Mouse (Mus musculus) c-Kit-positive CD71-positive TER-119-positive erythroid progenitor cells, embryonic 14.5 days (primary cell): Measurements from ENCODE around the gene Ulk3.
A peak's percentile ranks its signal among the peaks of the same experiment; 100 is the strongest.

Experiments used
- DNase-seq: peaks from one replicate; pipeline ENCODE4 v3.0.0-alpha.2; 2013; ENCODE audit warnings: low spot score

The Ulk3 gene

GRCm38 (mm10) chr9:57568500-57568899 is 20.8 kb upstream of the Ulk3 start:
- no peak for DNase-seq

DNA sequence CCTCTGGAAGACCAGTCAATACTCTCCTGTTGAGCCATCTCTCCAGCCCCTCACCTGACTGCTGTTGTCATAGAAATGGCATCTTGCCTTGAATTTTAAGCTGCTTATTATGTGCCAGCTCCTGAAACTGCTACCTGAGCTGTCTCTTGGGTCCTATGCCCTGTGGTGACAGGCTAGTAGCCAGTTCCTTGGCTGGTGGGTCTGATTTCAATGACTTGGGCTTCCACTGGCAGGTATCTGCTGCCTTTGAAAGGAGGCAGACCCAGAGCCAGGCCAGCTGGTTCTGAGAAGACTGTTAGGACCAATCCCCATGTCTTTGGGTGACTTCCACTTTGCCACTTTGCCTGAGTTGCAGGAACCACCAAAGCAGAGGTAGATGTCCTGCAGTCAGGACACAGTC is 14.9 kb upstream of the Ulk3 start:
- no peak for DNase-seq

DNA sequence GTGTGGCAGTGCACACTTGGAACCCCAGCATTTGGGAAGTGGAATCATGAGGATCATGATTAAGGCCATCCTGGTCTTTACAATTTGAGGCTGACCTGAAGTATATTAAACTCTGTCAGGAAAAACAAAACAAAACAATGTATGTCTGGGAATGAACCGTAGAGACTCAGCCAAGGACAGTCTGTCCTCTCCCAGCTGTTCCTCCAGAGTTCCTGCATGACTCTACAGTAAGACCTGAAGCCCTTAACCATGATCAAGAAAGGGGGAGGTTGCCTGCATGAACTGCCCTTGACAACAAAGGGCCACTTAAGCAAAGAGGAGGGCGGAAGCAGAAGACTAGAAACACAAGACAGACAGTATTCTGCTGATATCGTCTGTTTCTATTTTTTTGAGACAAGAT is 13.7 kb upstream of the Ulk3 start:
- DNase-seq: no peak

DNA sequence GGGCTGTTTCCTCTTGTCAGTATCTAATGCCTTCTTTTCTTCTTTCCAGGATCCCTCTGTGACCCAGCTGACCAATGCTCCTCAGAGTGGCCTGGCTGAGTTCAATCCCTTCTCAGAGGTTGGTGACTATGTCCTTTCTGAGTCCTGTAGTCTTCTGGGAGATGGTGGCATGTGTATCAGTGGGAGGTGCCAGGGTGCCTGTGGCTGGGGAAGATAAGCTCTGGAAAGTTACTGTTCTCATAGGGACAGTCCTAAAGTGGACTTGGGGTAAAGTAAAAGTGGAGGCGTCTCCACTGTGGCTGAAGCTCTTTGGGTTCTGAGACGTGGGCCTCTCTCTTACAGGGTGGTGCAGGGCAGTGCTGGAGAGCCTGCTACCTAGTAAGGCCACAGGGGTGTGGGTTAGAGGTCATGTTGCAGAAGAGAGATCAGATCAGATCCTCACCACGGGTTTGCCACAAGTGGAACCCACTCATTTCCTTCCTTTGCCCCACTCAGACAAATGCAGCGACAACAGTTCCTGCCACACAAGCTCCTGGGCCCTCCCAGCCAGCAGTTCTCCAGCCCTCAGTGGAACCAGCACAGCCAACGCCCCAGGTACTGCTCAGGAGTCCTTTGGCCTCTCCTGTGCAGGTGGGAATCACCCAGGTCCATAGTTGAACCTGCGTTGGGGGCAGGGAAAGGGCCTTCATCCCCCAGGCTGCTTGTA is 12.0 kb upstream of the Ulk3 start:
- DNase-seq: peak; percentile 56

- DNase-seq: no peak
Measured at GRCm38 (mm10) chr9:57584991-57585390, 4.3 kb upstream of the Ulk3 start.

DNA sequence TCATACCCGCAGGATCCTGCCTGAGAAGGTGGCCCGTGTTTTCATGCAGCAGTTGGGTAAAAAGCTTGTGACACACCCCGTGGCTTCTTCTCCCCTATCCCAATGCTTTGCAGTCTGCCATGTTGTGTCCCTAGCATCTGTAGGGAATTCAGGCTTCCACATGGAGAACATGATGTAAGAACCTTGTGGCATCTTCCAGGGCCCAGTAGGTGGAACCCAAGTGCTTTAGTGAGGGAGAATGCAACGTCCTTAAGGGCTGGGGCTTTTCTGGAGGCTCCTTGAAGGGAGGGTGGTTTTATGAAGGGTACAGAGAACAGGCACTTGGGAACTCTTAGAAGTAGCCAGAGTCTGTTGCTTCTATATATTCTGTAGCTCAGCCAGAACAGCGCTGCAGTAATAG is 1.5 kb downstream of the Ulk3 start:
- no peak for DNase-seq

DNA sequence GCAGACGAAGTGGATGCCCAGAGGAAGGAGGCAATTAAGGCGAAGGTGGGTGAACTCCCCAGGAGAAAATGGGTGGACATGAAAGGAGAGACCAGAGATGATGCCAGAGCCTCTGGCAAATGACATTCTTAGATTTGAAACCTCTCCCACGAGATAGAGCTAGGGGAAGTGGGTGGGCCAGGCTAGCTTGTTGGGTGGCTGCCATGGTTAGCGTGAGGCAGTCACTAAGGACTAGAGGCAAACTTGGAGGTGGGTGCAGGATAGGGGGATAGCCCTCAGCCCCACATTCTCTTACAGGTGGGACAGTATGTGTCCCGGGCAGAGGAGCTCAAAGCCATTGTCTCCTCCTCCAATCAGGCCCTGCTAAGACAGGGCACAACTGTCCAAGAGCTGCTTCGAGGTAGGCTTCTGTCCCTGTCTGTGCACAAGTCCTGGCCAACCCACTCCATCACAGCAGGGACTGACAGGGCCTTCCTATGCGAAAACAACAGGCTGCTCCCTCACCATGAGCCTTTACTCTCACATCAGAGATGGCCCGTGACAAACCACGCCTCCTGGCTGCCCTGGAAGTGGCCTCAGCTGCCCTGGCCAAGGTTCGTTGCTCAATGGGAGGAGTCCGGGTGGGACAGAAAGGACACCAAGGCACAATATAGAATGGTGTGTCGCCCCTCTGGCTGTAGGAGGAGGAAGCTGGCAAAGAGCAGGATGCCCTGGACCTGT is 4.4 kb downstream of the Ulk3 start:
- no peak for DNase-seq

DNA sequence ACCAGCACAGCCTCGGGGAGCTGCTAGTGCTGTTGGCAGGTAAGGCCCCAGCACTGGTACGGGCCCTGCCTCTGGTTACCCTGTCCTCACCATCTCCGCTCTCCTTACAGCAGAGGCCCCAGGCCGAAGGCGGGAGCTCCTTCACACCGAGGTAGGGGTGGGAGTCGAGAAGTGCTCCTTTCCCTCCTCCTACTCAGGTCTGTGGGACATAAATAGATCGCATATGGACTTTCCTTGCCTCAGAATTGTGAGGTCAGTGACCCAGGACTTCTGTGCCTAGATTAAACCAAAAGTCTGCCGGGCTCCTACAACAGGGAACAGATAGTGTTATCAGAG is 4.9 kb downstream of the Ulk3 start:
- no peak for DNase-seq

- DNase-seq: no peak
Measured at GRCm38 (mm10) chr9:57597265-57597664, 8.0 kb downstream of the Ulk3 start.

GRCm38 (mm10) chr9:57597929-57598382 is 8.7 kb downstream of the Ulk3 start:
- no peak for DNase-seq

GRCm38 (mm10) chr9:57598851-57599563 is 9.8 kb downstream of the Ulk3 start:
- DNase-seq: no peak

- peak; percentile 33 for DNase-seq
Measured at GRCm38 (mm10) chr9:57600620-57601352, 11.5 kb downstream of the Ulk3 start.

- DNase-seq: no peak
Measured at GRCm38 (mm10) chr9:57601353-57601706, 12.1 kb downstream of the Ulk3 start.

- DNase-seq: no peak
Measured at GRCm38 (mm10) chr9:57602098-57602497, 12.8 kb downstream of the Ulk3 start.

DNA sequence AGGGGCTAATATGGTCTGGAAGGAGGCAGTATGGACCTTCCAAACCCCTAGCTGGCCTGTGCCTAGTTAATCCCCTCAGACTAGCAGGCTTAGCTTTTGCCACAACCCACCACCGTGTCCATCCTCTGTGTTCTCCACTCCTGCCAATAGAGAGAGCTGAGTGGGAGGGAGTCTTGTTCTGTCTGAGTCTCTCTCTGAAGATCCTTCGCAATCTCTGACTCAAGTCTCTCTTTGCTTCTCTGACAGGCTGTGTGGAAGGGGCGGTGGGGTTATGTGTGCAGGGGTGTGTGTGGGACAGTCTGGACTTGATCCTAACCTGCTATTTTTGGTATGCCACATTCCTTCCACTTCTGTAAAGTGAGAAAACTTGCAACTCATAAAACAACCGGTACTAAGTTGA is 15.6 kb downstream of the Ulk3 start:
- no peak for DNase-seq

DNA sequence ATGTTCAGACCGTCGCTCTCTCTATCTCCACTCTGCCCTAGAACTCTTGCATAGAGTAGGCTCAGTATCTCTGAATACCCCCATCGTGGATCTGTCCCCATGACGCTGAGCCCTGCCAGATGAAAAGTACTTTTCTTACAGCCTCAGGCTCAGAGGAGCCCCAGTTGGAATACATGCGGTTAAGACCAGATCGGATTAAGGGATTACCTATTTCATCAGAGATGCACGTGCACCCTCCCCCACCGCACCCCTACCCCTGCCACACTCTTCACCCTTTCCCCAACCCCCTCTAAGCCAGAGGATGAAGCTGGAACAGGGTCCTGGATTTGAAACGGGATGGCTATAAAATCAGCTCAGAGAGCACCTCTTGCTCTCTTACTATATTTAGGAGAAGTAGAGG is 16.3 kb downstream of the Ulk3 start:
- DNase-seq: no peak

GRCm38 (mm10) chr9:57606139-57606851 is 17.0 kb downstream of the Ulk3 start, which contains the start of gene Cplx3:
Cplx3 (minus strand) TSS chr9:57606281.
- no peak for DNase-seq

DNA sequence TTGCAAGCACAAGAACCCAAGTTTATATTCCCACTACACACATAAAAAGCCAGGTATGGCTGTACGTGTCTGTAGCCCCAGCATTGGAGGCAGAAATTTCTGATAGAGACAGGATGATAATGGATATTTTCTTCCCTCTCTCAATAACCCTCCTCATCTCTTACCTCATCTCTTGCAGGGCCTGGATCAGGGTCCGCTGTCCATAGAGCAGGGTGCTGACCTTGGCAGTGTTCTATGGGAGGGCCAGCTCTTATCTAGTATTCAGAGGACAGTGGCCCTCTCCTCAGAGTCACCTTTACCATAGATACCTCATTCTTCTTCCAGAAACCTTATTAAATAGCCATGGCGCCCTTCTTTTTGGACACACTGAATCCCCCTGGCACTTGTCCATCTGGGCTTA is 20.6 kb downstream of the Ulk3 start:
- DNase-seq: no peak

DNA sequence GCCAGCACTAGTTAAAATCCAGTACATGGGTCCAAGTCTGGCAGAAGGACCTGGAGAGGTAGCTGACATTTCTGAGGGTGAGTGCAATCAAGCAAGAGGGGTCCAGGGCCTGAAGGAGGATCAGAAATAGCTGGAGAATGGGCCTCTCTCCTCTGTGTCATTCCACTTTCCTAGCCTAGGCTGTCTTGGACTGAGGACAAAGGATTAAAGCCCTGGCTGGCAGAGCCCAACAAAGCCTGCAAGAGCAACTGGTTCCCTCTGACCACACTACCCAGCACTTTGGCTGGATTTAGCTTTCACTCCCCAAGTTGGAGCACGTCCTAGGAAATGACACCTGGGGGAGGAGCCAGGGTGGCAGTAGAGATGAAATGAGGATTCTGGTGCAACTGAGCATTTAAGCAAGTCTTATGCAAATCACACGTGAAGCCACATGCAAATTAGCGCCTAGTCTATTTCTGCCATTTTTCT is 21.1 kb downstream of the Ulk3 start:
- DNase-seq: no peak

DNA sequence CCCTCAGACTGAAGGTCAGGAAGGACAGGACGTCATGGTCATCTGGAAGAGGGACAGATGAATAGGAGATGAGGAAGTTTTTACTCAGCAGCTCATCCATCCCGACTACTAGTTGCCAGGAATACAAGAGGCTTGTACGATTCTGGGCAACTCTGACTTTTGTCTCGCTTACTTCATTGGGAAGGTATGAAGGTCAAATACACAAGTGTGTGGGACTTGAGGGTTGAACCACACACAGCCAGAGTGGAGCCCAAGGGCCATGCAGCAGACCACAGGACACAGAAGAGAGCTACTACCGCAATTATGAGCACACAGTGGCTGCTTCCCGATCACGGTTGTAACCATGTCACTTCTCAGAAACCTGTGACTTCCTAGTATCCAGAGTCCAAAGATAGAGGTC is 23.3 kb downstream of the Ulk3 start:
- DNase-seq: no peak

- no peak for DNase-seq
Measured at GRCm38 (mm10) chr9:57613975-57614374, 24.7 kb downstream of the Ulk3 start.

DNA sequence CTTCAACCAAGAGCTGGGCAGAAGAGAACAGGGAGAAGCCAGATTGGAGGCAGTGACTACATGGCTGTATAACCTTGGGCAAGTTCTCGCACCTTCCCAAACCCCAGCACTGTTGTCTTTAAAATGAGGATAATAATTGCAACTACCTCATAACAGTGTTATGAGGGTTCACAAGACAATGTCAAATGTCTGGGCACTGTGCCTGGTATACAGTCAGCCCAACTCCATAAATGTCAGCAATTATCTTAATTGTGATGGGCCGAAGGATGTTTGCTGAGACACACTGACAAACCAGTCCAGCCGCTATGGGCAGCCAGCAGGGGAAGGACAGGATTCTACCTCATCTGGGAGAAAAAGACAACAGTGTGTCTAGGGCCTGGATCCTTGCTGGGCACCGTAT is 25.5 kb downstream of the Ulk3 start:
- no peak for DNase-seq
